Mouse (Mus musculus) forebrain, embryonic 14.5 days (tissue): ENCODE results near the gene Cdc42ep3. TPM values are rescaled to one million over a fixed set of nuclear protein-coding genes. Genes with fewer than 3 reads are reported as not detected.

Source experiments
- ATAC-seq: fragments of 200-750 bp; cut with Nextera tagmentation; 2 replicates; pipeline ENCODE4 v1.8.0; 2017; ENCODE audit warnings: mild to moderate bottlenecking, moderate library complexity
- DNase-seq: peaks from one replicate; pipeline ENCODE4 v3.0.0-alpha.2; 2015; ENCODE audit warnings: low spot score
- H3K27ac ChIP-seq: fragments of 300-500 bp; sonication (generic); 2 replicates; pipeline ENCODE4 v1.5.1; 2014; ENCODE audit warnings: low read depth, mild to moderate bottlenecking, control low read depth, low read length, moderate library complexity
- H3K27me3 ChIP-seq: fragments of 300-500 bp; sonication (generic); replicated peaks from 2 replicates; pipeline ENCODE4 v1.6.1; 2014; ENCODE audit warnings: low read length, control low read depth, mixed read lengths; ENCODE audit not compliant: control insufficient read depth, insufficient read depth
- H3K36me3 ChIP-seq: fragments of 300-500 bp; sonication (generic); 2 replicates; pipeline ENCODE4 v1.6.1; 2014; ENCODE audit warnings: low read length, control low read depth; ENCODE audit not compliant: control insufficient read depth, insufficient read depth
- H3K4me1 ChIP-seq: fragments of 300-500 bp; sonication (generic); 2 replicates; pipeline ENCODE4 v1.6.1; 2014; ENCODE audit warnings: antibody characterized with exemption, low read length, control low read depth; ENCODE audit not compliant: control insufficient read depth, insufficient read depth
- H3K4me2 ChIP-seq: fragments of 300-500 bp; sonication (generic); 2 replicates; pipeline ENCODE4 v1.6.1; 2014; ENCODE audit warnings: mild to moderate bottlenecking, control low read depth, low read length
- H3K4me3 ChIP-seq: fragments of 300-500 bp; sonication (generic); 2 replicates; pipeline ENCODE4 v1.5.1; 2014; ENCODE audit warnings: low read depth, low read length, control low read depth
- H3K9ac ChIP-seq: fragments of 300-500 bp; sonication (generic); 2 replicates; pipeline ENCODE4 v1.6.1; 2014; ENCODE audit warnings: mild to moderate bottlenecking, low read length, control low read depth, moderate library complexity
- H3K9me3 ChIP-seq: fragments of 300-500 bp; sonication (generic); replicated peaks from 2 replicates; pipeline ENCODE4 v1.6.1; 2016; ENCODE audit warnings: low read length, control low read depth, mixed read lengths; ENCODE audit not compliant: control insufficient read depth
- WGBS: fragments of 180-500 bp; shearing (Covaris S2); extraction: QIAGEN DNeasy Blood & Tissue Kit; methylation state at CpG from one replicate; pipeline ENCODE4 v1.1.7; 2014; 5-methylcytosine and 5-hydroxymethylcytosine counted together
- polyA plus RNA-seq: library from polyadenylated mRNA; unstranded; fragments of >200 nt; fragmentation: Nextera tagmentation; extraction: Ambion mirVana; gene quantifications from 2 replicates; pipeline ENCODE4 v1.2.1, GENCODE M21; 2014

Cdc42ep3 gene
- polyA plus RNA-seq, 1 experiment from 2014 or later, result 41.3 TPM

- Histone ChIP-seq H3K4me1 (no peaks in the 10 kb centered on the region), H3K36me3 (no peaks in the 10 kb centered on the region), H3K27me3 (no peaks in the 10 kb centered on the region), H3K9me3 (no peaks in the 10 kb centered on the region), H3K27ac (no peak overlapping the region), H3K4me3 (no peak overlapping the region), H3K4me2 (no peak overlapping the region), H3K9ac (no peak overlapping the region)
- ATAC-seq (no peak), DNase-seq (no peak)
- WGBS, result 78% methylated on average over 7 of the region's 7 CpGs
Observed at GRCm38 (mm10) chr17:79305644-79306043, 49.2 kb downstream of the Cdc42ep3 start.

- Histone ChIP-seq H3K36me3 (no peaks in the 10 kb centered on the region), H3K4me2 (no peak overlapping the region), H3K27me3 (no peaks in the 10 kb centered on the region), H3K4me1 (no peaks in the 10 kb centered on the region), H3K4me3 (no peak overlapping the region), H3K9me3 (no peaks in the 10 kb centered on the region), H3K9ac (no peak overlapping the region), H3K27ac (no peak overlapping the region)
- WGBS, result 94% methylated on average over 17 of the region's 17 CpGs
- DNase-seq (no peak), ATAC-seq (no peak)
Observed at GRCm38 (mm10) chr17:79303744-79304497, 51.0 kb downstream of the Cdc42ep3 start.

- H3K4me1 ChIP-seq, result no peaks in the 10 kb centered on the region
- H3K27me3 ChIP-seq, result no peaks in the 10 kb centered on the region
- H3K4me2 ChIP-seq, result no peak overlapping the region
- no peak overlapping the region for H3K4me3 ChIP-seq
- DNase-seq, result no peak
- no peaks in the 10 kb centered on the region for H3K9me3 ChIP-seq
- no peaks in the 10 kb centered on the region for H3K36me3 ChIP-seq
- ATAC-seq, result no peak
- H3K27ac ChIP-seq, result no peak overlapping the region
- no peak overlapping the region for H3K9ac ChIP-seq
- 95% methylated on average over 3 of the region's 3 CpGs for WGBS
Observed at GRCm38 (mm10) chr17:79303238-79303637, 51.7 kb downstream of the Cdc42ep3 start.

- H3K4me2 ChIP-seq, result no peak overlapping the region
- no peaks in the 10 kb centered on the region for H3K4me1 ChIP-seq
- H3K4me3 ChIP-seq, result no peak overlapping the region
- no peaks in the 10 kb centered on the region for H3K36me3 ChIP-seq
- DNase-seq (no peak), ATAC-seq (no peak)
- WGBS, result 83% methylated on average over 1 of the region's 1 CpGs
- H3K9ac ChIP-seq, result no peak overlapping the region
- no peaks in the 10 kb centered on the region for H3K9me3 ChIP-seq
- no peak overlapping the region for H3K27ac ChIP-seq
- no peaks in the 10 kb centered on the region for H3K27me3 ChIP-seq
Observed at GRCm38 (mm10) chr17:79299925-79300324, 55.0 kb downstream of the Cdc42ep3 start.

- H3K4me2 ChIP-seq, result no peak overlapping the region
- no peak overlapping the region for H3K27ac ChIP-seq
- H3K9me3 ChIP-seq, result no peaks in the 10 kb centered on the region
- no peaks in the 10 kb centered on the region for H3K4me1 ChIP-seq
- no peaks in the 10 kb centered on the region for H3K27me3 ChIP-seq
- DNase-seq, result no peak
- no peak overlapping the region for H3K9ac ChIP-seq
- no peak overlapping the region for H3K4me3 ChIP-seq
- ATAC-seq, result no peak
- no peaks in the 10 kb centered on the region for H3K36me3 ChIP-seq
Observed at GRCm38 (mm10) chr17:79298968-79299367, 55.9 kb downstream of the Cdc42ep3 start.

GRCm38 (mm10) chr17:79295926-79296325 lies 59.0 kb downstream of the Cdc42ep3 start:
- no peak overlapping the region for H3K9ac ChIP-seq
- ATAC-seq (no peak), DNase-seq (no peak)
- no peak overlapping the region for H3K4me2 ChIP-seq
- no peak overlapping the region for H3K4me3 ChIP-seq
- WGBS, result 81% methylated on average over 4 of the region's 4 CpGs
- no peaks in the 10 kb centered on the region for H3K9me3 ChIP-seq
- H3K27me3 ChIP-seq, result no peaks in the 10 kb centered on the region
- no peaks in the 10 kb centered on the region for H3K4me1 ChIP-seq
- no peaks in the 10 kb centered on the region for H3K36me3 ChIP-seq
- H3K27ac ChIP-seq, result no peak overlapping the region

GRCm38 (mm10) chr17:79291672-79292071 lies 63.2 kb downstream of the Cdc42ep3 start:
- Histone ChIP-seq H3K9ac (no peak overlapping the region), H3K9me3 (no peaks in the 10 kb centered on the region), H3K4me3 (no peak overlapping the region), H3K4me2 (no peak overlapping the region), H3K27me3 (no peaks in the 10 kb centered on the region), H3K4me1 (no peaks in the 10 kb centered on the region), H3K36me3 (no peaks in the 10 kb centered on the region), H3K27ac (no peak overlapping the region)
- no peak for ATAC-seq
- no peak for DNase-seq
- whole genome bisulfite sequencing, result 84% methylated on average over 5 of the region's 5 CpGs

- no peak overlapping the region for H3K4me2 ChIP-seq
- H3K27me3 ChIP-seq, result no peaks in the 10 kb centered on the region
- no peaks in the 10 kb centered on the region for H3K9me3 ChIP-seq
- H3K36me3 ChIP-seq, result no peaks in the 10 kb centered on the region
- WGBS, result 85% methylated on average over 2 of the region's 2 CpGs
- no peaks in the 10 kb centered on the region for H3K4me1 ChIP-seq
- H3K27ac ChIP-seq, result no peak overlapping the region
- H3K9ac ChIP-seq, result no peak overlapping the region
- DNase-seq (no peak), ATAC-seq (no peak)
- H3K4me3 ChIP-seq, result no peak overlapping the region
Observed at GRCm38 (mm10) chr17:79290697-79291096, 64.2 kb downstream of the Cdc42ep3 start.

GRCm38 (mm10) chr17:79287302-79287701 lies 67.6 kb downstream of the Cdc42ep3 start:
- Histone ChIP-seq H3K36me3 (no peaks in the 10 kb centered on the region), H3K4me2 (no peak overlapping the region), H3K4me3 (no peak overlapping the region), H3K27ac (no peak overlapping the region), H3K27me3 (no peaks in the 10 kb centered on the region), H3K4me1 (no peaks in the 10 kb centered on the region), H3K9me3 (no peaks in the 10 kb centered on the region), H3K9ac (no peak overlapping the region)
- DNase-seq, result no peak
- 91% methylated on average over 13 of the region's 13 CpGs for WGBS
- ATAC-seq, result no peak
